Mouse (Mus musculus): Measurements from ENCODE around the gene Tmem54. TPM values are rescaled to one million over a fixed set of nuclear protein-coding genes. Genes with fewer than 3 reads are reported as not detected.

The Tmem54 gene
- polyA plus RNA-seq, 1 experiment, result 0.18 TPM

GRCm38 (mm10) chr4:129102133-129102829, 3.1 kb upstream of the Tmem54 start:
- no peaks in the 10 kb centered on the region for H3K36me3 ChIP-seq (ENCODE audit: control insufficient read depth, insufficient read depth)
- peaks cover 6% of the 10 kb centered on the region for H3K27me3 ChIP-seq (ENCODE audit: control insufficient read depth, insufficient read depth, insufficient read length)
- H3ac ChIP-seq (ENCODE audit: control insufficient read depth, insufficient read length, low read depth), result no peak overlapping the region
- no peak overlapping the region for H3K4me3 ChIP-seq (ENCODE audit: insufficient read depth, poor library complexity, severe bottlenecking)
- TF ChIP-seq FOSL1 (IDR thresholded peaks at IDR 0.05; ENCODE audit: insufficient read depth, low read length, poor library complexity, severe bottlenecking), result no peak
- TF ChIP-seq CEBPB (IDR thresholded peaks at IDR 0.05; ENCODE audit: low read depth), result no peak
- no peak for TF ChIP-seq MYOD1 (IDR thresholded peaks at IDR 0.05; ENCODE audit: control insufficient read depth, insufficient read length, low read depth)
- no peak for TF ChIP-seq USF1 (IDR thresholded peaks at IDR 0.05; ENCODE audit: low read depth)
- TF ChIP-seq CTCF (IDR thresholded peaks at IDR 0.05; ENCODE audit: control insufficient read depth, insufficient read depth, insufficient read length), result no peak
- TF ChIP-seq MYOG (IDR thresholded peaks at IDR 0.05; ENCODE audit: control insufficient read depth, extremely low read depth, insufficient read length), result no peak
- no peak for TF ChIP-seq MAX (IDR thresholded peaks at IDR 0.05)
- no peaks in the 10 kb centered on the region for H3K79me3 ChIP-seq (ENCODE audit: low read depth)
- no peaks in the 10 kb centered on the region for H3K79me2 ChIP-seq (ENCODE audit: control insufficient read depth, insufficient read depth)

- Histone ChIP-seq H3K4me3 (ENCODE audit: insufficient read depth, poor library complexity, severe bottlenecking) (no peak overlapping the region), H3K36me3 (ENCODE audit: control insufficient read depth, insufficient read depth) (no peaks in the 10 kb centered on the region), H3K79me2 (ENCODE audit: control insufficient read depth, insufficient read depth) (no peaks in the 10 kb centered on the region), H3K27me3 (ENCODE audit: control insufficient read depth, insufficient read depth, insufficient read length) (no peaks in the 10 kb centered on the region), H3ac (ENCODE audit: control insufficient read depth, insufficient read length, low read depth) (no peak overlapping the region), H3K79me3 (ENCODE audit: low read depth) (no peaks in the 10 kb centered on the region)
- TF ChIP-seq USF1 (IDR thresholded peaks at IDR 0.05; ENCODE audit: low read depth), result no peak
- TF ChIP-seq CEBPB (IDR thresholded peaks at IDR 0.05; ENCODE audit: low read depth), result no peak
- TF ChIP-seq CTCF (IDR thresholded peaks at IDR 0.05; ENCODE audit: control insufficient read depth, insufficient read depth, insufficient read length), result no peak
- no peak for TF ChIP-seq FOSL1 (IDR thresholded peaks at IDR 0.05; ENCODE audit: insufficient read depth, low read length, poor library complexity, severe bottlenecking)
- no peak for TF ChIP-seq MAX (IDR thresholded peaks at IDR 0.05)
Measured at GRCm38 (mm10) chr4:129106073-129106472, 725 bp downstream of the Tmem54 start.

DNA sequence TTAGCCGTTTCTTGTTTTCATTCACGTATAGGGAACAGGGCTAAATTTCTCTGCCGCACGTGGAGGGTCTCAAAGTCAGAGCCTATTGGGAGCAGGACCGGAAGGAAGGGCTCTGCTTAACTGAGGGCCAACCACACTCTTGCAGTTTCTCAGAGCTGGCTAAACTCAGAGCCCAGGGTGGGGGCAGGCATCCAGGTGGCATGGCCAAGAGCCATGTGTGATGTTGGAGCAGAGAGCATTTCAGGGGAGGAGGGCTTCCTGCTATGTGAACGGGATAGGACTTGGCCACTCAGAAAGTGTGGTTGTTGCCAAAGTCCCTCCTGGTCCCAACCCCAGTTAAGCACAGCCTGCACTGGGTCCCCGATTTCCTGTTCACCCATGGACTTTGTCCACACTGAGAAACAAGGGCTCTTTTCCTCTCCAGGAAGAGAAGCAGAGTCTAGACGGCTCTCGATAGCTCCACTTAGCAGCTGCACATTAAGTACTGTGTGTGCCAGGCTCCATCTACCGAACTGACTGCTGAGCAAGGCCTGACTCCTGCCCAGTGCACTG, 2.1 kb downstream of the Tmem54 start:
- Histone ChIP-seq H3K79me2 (ENCODE audit: control insufficient read depth, insufficient read depth) (no peaks in the 10 kb centered on the region), H3K79me3 (ENCODE audit: low read depth) (no peaks in the 10 kb centered on the region), H3ac (ENCODE audit: control insufficient read depth, insufficient read length, low read depth) (no peak overlapping the region), H3K27me3 (ENCODE audit: control insufficient read depth, insufficient read depth, insufficient read length) (no peaks in the 10 kb centered on the region), H3K36me3 (ENCODE audit: control insufficient read depth, insufficient read depth) (no peaks in the 10 kb centered on the region), H3K4me3 (ENCODE audit: insufficient read depth, poor library complexity, severe bottlenecking) (no peak overlapping the region)
- no peak for TF ChIP-seq CTCF (IDR thresholded peaks at IDR 0.05; ENCODE audit: control insufficient read depth, insufficient read depth, insufficient read length)
- no peak for TF ChIP-seq CEBPB (IDR thresholded peaks at IDR 0.05; ENCODE audit: low read depth)
- TF ChIP-seq MAX (IDR thresholded peaks at IDR 0.05), result no peak
- no peak for TF ChIP-seq USF1 (IDR thresholded peaks at IDR 0.05; ENCODE audit: low read depth)
- no peak for TF ChIP-seq FOSL1 (IDR thresholded peaks at IDR 0.05; ENCODE audit: insufficient read depth, low read length, poor library complexity, severe bottlenecking)

DNA sequence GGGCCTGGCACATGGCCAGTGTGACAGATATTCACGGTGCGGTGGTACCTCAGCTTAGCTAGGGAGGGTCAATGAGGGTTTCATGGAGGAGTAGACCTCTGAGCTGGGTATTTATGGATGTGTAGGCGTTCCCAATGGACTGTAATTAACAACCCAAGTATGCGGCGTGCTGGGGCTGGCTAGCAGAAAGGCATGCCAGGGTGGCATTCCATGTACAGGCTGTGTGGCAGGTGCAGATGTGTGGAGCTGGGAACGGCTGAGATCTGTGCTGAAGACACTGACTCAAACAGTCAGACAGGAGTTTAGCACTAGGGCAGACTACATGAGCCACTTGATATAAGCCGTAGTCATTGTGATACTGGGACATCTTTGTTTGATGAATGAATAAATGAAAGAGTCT, 3.3 kb downstream of the Tmem54 start:
- no peak overlapping the region for H3K4me3 ChIP-seq (ENCODE audit: insufficient read depth, poor library complexity, severe bottlenecking)
- no peaks in the 10 kb centered on the region for H3K27me3 ChIP-seq (ENCODE audit: control insufficient read depth, insufficient read depth, insufficient read length)
- H3K36me3 ChIP-seq (ENCODE audit: control insufficient read depth, insufficient read depth), result no peaks in the 10 kb centered on the region
- H3ac ChIP-seq (ENCODE audit: control insufficient read depth, insufficient read length, low read depth), result no peak overlapping the region
- TF ChIP-seq CEBPB (IDR thresholded peaks at IDR 0.05; ENCODE audit: low read depth) (no peak), MYOD1 (IDR thresholded peaks at IDR 0.05; ENCODE audit: control insufficient read depth, insufficient read length, low read depth) (no peak), MYOG (IDR thresholded peaks at IDR 0.05; ENCODE audit: control insufficient read depth, extremely low read depth, insufficient read length) (no peak), FOSL1 (IDR thresholded peaks at IDR 0.05; ENCODE audit: insufficient read depth, low read length, poor library complexity, severe bottlenecking) (no peak), MAX (IDR thresholded peaks at IDR 0.05) (no peak), USF1 (IDR thresholded peaks at IDR 0.05; ENCODE audit: low read depth) (no peak), CTCF (IDR thresholded peaks at IDR 0.05; ENCODE audit: control insufficient read depth, insufficient read depth, insufficient read length) (no peak)
- no peaks in the 10 kb centered on the region for H3K79me2 ChIP-seq (ENCODE audit: control insufficient read depth, insufficient read depth)
- H3K79me3 ChIP-seq (ENCODE audit: low read depth), result no peaks in the 10 kb centered on the region

- H3K4me3 ChIP-seq (ENCODE audit: insufficient read depth, poor library complexity, severe bottlenecking), result no peak overlapping the region
- TF ChIP-seq CEBPB (IDR thresholded peaks at IDR 0.05; ENCODE audit: low read depth) (no peak), MYOG (IDR thresholded peaks at IDR 0.05; ENCODE audit: control insufficient read depth, extremely low read depth, insufficient read length) (no peak)
- H3K27me3 ChIP-seq (ENCODE audit: control insufficient read depth, insufficient read depth, insufficient read length), result peaks cover 14% of the 10 kb centered on the region
- no peaks in the 10 kb centered on the region for H3K36me3 ChIP-seq (ENCODE audit: control insufficient read depth, insufficient read depth)
- H3K79me2 ChIP-seq (ENCODE audit: control insufficient read depth, insufficient read depth), result no peaks in the 10 kb centered on the region
- no peak overlapping the region for H3ac ChIP-seq (ENCODE audit: control insufficient read depth, insufficient read length, low read depth)
- H3K79me3 ChIP-seq (ENCODE audit: low read depth), result no peaks in the 10 kb centered on the region
Measured at GRCm38 (mm10) chr4:129110804-129111203, 5.5 kb downstream of the Tmem54 start.

DNA sequence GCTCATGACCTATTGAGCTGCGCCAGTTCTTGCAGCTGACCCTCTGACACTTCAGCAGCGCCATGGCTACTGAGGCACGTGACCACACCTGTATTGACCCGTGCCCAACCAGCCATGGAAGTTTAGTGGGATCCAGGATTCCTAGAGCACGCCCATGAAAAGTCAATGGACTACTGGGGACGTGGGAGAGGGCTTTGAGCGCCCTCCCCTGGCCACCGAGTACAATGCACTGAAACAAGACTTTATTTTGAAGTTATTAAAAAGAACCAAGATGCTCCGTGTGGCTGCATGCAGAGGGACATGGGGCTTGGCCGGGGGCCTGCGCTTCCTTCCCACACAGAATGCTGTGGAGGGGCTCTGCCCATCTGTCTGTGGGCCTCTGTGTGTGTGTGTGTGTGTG, 6.0 kb downstream of the Tmem54 start:
- no peaks in the 10 kb centered on the region for H3K79me2 ChIP-seq (ENCODE audit: control insufficient read depth, insufficient read depth)
- TF ChIP-seq CEBPB (IDR thresholded peaks at IDR 0.05; ENCODE audit: low read depth) (no peak), MAX (IDR thresholded peaks at IDR 0.05) (no peak), USF1 (IDR thresholded peaks at IDR 0.05; ENCODE audit: low read depth) (no peak), CTCF (IDR thresholded peaks at IDR 0.05; ENCODE audit: control insufficient read depth, insufficient read depth, insufficient read length) (no peak), MYOG (IDR thresholded peaks at IDR 0.05; ENCODE audit: control insufficient read depth, extremely low read depth, insufficient read length) (no peak), MYOD1 (IDR thresholded peaks at IDR 0.05; ENCODE audit: control insufficient read depth, insufficient read length, low read depth) (no peak), FOSL1 (IDR thresholded peaks at IDR 0.05; ENCODE audit: insufficient read depth, low read length, poor library complexity, severe bottlenecking) (no peak)
- H3K27me3 ChIP-seq (ENCODE audit: control insufficient read depth, insufficient read depth, insufficient read length), result peaks cover 14% of the 10 kb centered on the region
- no peak overlapping the region for H3ac ChIP-seq (ENCODE audit: control insufficient read depth, insufficient read length, low read depth)
- H3K36me3 ChIP-seq (ENCODE audit: control insufficient read depth, insufficient read depth), result no peaks in the 10 kb centered on the region
- H3K4me3 ChIP-seq (ENCODE audit: insufficient read depth, poor library complexity, severe bottlenecking), result no peak overlapping the region
- no peaks in the 10 kb centered on the region for H3K79me3 ChIP-seq (ENCODE audit: low read depth)
